In genomic region chr5:135460152-135460832, GRCm38 (mm10) we compare ENCODE assay signal across 7 mouse cellular contexts.
A peak's percentile ranks its signal among the peaks of the same experiment; 100 is the strongest.
DNase-seq lines count a peak whose midpoint lies in the region; ATAC-seq and TF ChIP-seq lines count a peak whose summit lies in the region.

No protein-coding gene starts in this region.

- H3K4me2 ChIP-seq in hindbrain, embryonic 16.5 days (ENCODE audit: low read length): peak overlapping the region; percentile 13; the same call in 1 of the 2 replicates
- H3K4me2 ChIP-seq in midbrain, embryonic 15.5 days: no peak overlapping the region

- no peak for TF ChIP-seq CTCF in bone marrow macrophage, adult 2 months (IDR thresholded peaks at IDR 0.05; ENCODE audit: low read depth, low read length)
- no peak for TF ChIP-seq CTCF in gastrocnemius, adult 2 months (IDR thresholded peaks at IDR 0.05)

- H3K4me1 ChIP-seq in bone marrow macrophage, adult 2 months (ENCODE audit: control insufficient read depth, insufficient read depth, low read length): peaks cover 48% of the 10 kb centered on the region
- H3K4me1 ChIP-seq in hindbrain, embryonic 16.5 days (ENCODE audit: control insufficient read depth, insufficient read depth, low read depth, low read length): peaks cover 6% of the 10 kb centered on the region; the same call in 1 of the 2 replicates
- peaks cover 8% of the 10 kb centered on the region; the same call in 1 of the 2 replicates for H3K4me1 ChIP-seq in midbrain, embryonic 15.5 days

- no peaks in the 10 kb centered on the region for H3K9me3 ChIP-seq in hindbrain, embryonic 16.5 days (ENCODE audit: control insufficient read depth, low read length)
- no peaks in the 10 kb centered on the region for H3K9me3 ChIP-seq in midbrain, embryonic 15.5 days

- ATAC-seq in hindbrain, embryonic 16.5 days: peak; percentile 88
- 0 out of 2 replicates have a peak, but pooled peaks have one; percentile 24 for ATAC-seq in midbrain, embryonic 15.5 days (replicated peaks)

- no peak for TF ChIP-seq POLR2A in bone marrow macrophage, adult 2 months (IDR thresholded peaks at IDR 0.05; ENCODE audit: borderline replicate concordance, low read depth, low read length)

- H3K27ac ChIP-seq in bone marrow macrophage, adult 2 months (ENCODE audit: insufficient read depth, low read depth, low read length): peak overlapping the region; percentile 77
- H3K27ac ChIP-seq in gastrocnemius, adult 2 months: peak overlapping the region; percentile 83
- peak overlapping the region; percentile 72 for H3K27ac ChIP-seq in hindbrain, embryonic 16.5 days (ENCODE audit: low read depth, low read length)
- H3K27ac ChIP-seq in midbrain, embryonic 15.5 days: peak overlapping the region; percentile 57

- no peaks in the 10 kb centered on the region for H3K27me3 ChIP-seq in hindbrain, embryonic 16.5 days (replicated peaks; ENCODE audit: control insufficient read depth, insufficient read depth, low read length)
- no peaks in the 10 kb centered on the region for H3K27me3 ChIP-seq in midbrain, embryonic 15.5 days (replicated peaks)

- H3K36me3 ChIP-seq in hindbrain, embryonic 16.5 days (ENCODE audit: control insufficient read depth, insufficient read depth, low read length): peaks cover 9% of the 10 kb centered on the region; the same call in 1 of the 2 replicates
- H3K36me3 ChIP-seq in midbrain, embryonic 15.5 days (replicated peaks): no peaks in the 10 kb centered on the region; the same call in 1 of the 2 replicates

- DNase-seq in cerebellum, postnatal 14 days: peak; percentile 66 to 69
- DNase-seq in gastrocnemius, adult 2 months: peak; percentile 87
- DNase-seq in left cerebral cortex, adult 8-10 months (ENCODE audit: low spot score in 2 of 2): peak; percentile 30 to 64
- no peak for DNase-seq in thymus, postnatal 0 days (ENCODE audit: low spot score)

- WGBS in hindbrain, embryonic 16.5 days: 46% methylated on average over 12 of the region's 12 CpGs
- 66% methylated on average over 12 of the region's 12 CpGs for WGBS in midbrain, embryonic 15.5 days

- H3K4me3 ChIP-seq in bone marrow macrophage, adult 2 months (ENCODE audit: insufficient read depth, low read length): no peak overlapping the region
- peak overlapping the region; percentile 58 for H3K4me3 ChIP-seq in gastrocnemius, adult 2 months
- H3K4me3 ChIP-seq in hindbrain, embryonic 16.5 days (ENCODE audit: low read length): no peak overlapping the region
- no peak overlapping the region for H3K4me3 ChIP-seq in midbrain, embryonic 15.5 days

- H3K9ac ChIP-seq in hindbrain, embryonic 16.5 days (ENCODE audit: low read depth, low read length): no peak overlapping the region
- no peak overlapping the region for H3K9ac ChIP-seq in midbrain, embryonic 15.5 days

- intact Hi-C loops in gastrocnemius, adult 2 months (cut with DNase I): no loop called here
